Mouse (Mus musculus) myocyte (in vitro differentiated cells): ENCODE measurements around the gene Plce1.

Experiments used
- POLR2A ChIP-seq: IDR thresholded peaks from one replicate; pipeline ENCODE4 v1.6.1; 2011; ENCODE audit warnings: low read depth, mild to moderate bottlenecking, control low read depth, moderate library complexity; ENCODE audit not compliant: insufficient read length
- POLR2AphosphoS2 ChIP-seq: IDR thresholded peaks from one replicate; pipeline ENCODE4 v1.6.1; 2011; ENCODE audit warnings: low read depth, control low read depth; ENCODE audit not compliant: insufficient read length
- USF1 ChIP-seq: IDR thresholded peaks from one replicate; pipeline ENCODE4 v1.6.1; 2011; ENCODE audit warnings: low read depth, mild to moderate bottlenecking, control low read depth, moderate library complexity

DNA sequence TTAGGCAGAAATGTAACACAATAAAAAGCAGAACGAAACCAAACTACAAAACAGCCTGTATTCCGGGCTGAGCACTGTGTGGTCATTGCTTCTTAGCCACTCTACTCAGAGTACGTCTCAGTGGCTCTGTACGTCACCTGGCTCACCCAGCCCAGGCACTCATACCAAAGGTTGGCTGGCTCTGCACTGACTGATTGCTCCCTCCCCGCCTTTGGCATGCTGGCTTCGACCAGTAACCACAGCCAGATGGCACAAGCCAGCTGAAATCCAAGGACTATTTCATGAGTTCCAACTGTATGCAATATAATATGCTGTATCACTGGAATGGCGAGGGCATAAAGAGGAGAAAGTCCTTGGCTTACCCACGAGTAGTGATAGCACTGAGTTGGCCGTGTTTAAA is 121.9 kb downstream of the Plce1 start:
- TF ChIP-seq POLR2A: no peak
- TF ChIP-seq POLR2AphosphoS2: no peak
- TF ChIP-seq USF1: no peak
